Mouse (Mus musculus) regulatory T cell (primary cell): ENCODE data around the gene Plscr3.

ENCODE experiments used
- in situ Hi-C: fragments of 300-600 bp; cut with MboI, MseI; formaldehyde crosslinking; loops from one replicate; pipeline ENCODE4 v1.15.1; 2025; ENCODE audit warnings: high pct_unique_total_duplicates

Plscr3 gene

GRCm38 (mm10) chr11:69864138-69864860 is 18.1 kb downstream of the Plscr3 start:
- in situ Hi-C loops, result no loop called here

DNA sequence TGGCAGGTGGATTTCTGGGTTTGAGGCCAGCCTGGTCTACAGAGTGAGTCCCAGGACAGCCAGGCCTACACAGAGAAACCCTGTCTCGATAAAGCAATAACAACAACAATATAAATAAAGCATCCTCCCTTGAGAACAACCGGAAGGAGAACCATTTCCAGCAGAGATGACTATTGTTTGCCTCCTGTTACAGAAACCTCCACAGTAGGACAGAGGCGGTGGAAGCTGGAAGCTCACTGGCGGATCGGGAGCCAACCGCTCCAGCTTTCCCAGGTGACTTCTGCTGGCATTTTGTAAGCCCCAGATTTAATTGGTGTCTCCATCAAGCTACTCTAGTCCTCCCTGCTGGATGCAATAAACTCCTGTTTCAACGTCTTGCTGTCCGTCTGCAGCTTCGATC is 19.4 kb downstream of the Plscr3 start:
- in situ Hi-C loops, result no loop called here

DNA sequence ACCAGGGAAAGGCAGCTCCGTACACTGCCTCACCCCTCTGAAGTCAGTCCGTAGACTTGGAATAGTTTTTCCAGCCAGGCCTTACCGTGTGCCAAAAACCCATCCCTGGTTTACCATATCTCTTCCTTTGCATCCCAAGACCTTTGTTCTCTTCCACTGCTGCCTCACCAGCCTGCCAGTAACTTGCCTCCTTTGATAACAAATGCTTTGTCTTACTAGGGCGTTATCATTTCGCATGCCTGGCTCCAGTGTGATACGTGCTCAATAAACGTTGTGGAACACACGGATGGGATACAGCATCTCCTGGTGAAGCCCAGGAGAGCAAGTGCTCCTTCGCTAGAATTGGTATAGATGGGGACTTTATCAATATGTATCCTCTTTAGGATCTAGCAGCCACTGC is 21.2 kb downstream of the Plscr3 start:
- in situ Hi-C loops, result no loop called here

GRCm38 (mm10) chr11:69870289-69871069 is 24.3 kb downstream of the Plscr3 start:
- in situ Hi-C loops, result no loop called here

DNA sequence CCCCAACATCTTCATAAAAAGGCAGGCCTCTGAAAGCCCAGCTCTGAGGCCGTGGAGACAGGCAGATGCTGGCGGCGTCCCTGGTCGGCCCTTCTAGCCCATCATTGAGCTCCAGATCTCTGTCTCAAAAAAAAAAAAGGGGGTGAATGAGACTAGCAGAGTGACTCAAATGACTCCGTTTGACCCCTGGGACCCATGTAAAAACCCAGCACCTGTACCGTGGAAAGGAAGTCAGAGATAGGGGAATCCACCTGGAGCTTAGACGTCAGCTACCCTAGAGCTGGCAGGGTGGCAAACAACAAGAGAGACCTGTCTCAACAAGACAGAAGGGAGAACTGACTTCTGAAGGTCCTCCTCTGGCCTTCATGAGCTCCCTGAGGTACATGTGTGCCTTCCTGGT is 25.6 kb downstream of the Plscr3 start:
- in situ Hi-C loops, result no loop called here

GRCm38 (mm10) chr11:69872451-69872850 is 26.3 kb downstream of the Plscr3 start:
- in situ Hi-C loops, result no loop called here

GRCm38 (mm10) chr11:69876186-69876585 is 30.0 kb downstream of the Plscr3 start:
- in situ Hi-C loops, result no loop called here

DNA sequence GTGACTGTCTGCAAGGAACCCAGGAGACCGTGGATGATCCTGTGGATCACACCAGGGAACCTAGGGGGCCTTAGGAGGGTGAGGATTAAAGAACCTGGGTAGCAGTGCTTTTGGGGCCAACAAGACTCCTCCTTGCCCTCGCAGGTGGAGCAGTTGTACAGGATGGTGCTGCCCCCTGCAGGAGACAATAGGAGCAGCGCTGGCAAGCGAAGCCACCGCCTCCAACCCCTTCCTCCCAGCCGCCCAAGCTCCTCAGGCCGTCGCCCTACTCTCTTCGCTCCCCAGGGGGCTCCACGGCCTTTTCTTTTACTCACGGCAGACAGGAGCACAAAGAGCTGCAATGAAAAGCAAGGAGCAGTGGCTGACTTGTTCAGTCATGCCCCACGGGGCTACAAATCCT is 30.7 kb downstream of the Plscr3 start:
- in situ Hi-C loops, result no loop called here

GRCm38 (mm10) chr11:69877878-69878277 is 31.7 kb downstream of the Plscr3 start, which contains the start of gene Tmem95:
TSS of gene Tmem95 (minus strand) at chr11:69878018.
- in situ Hi-C loops, result no loop called here

DNA sequence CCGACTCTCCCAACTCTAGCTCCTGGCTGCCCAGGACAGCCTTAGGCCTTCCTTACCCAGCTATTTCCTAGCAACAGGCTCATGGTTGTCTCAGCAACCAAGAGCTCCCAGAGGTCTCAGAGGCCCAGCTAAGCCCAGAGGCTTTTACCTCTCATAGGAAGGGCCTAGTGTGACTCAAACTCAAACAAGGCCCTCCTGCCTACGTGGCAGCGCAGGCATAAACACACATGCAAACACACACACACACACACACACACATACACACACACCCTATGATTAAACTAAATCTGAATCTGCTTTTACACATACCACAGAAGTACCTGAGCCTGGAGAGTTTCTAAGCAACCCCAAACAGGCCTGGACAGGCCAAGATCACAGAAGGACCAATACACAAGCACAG is 32.2 kb downstream of the Plscr3 start:
- in situ Hi-C loops, result no loop called here

DNA sequence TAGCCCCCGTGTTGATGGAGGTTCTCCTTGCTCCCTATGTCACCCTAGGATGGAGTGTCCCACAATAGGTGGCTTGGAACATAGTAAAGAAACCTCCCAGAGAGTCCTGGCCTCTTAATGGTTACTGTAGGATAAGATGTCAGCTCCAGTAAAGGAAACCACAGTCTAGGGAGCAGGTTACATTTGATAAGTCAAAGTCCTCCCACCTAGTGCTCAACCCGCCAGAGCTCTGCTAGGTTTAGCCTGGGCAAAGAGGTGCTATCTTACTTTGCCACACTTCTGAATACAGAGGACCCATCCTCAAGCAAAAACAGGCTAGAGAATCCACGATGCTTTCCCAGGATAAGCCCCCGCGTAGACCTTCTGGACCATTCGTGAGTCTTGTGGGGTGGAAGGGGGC is 32.8 kb downstream of the Plscr3 start:
- in situ Hi-C loops, result no loop called here

GRCm38 (mm10) chr11:69879711-69880110 is 33.5 kb downstream of the Plscr3 start:
- in situ Hi-C loops, result no loop called here

DNA sequence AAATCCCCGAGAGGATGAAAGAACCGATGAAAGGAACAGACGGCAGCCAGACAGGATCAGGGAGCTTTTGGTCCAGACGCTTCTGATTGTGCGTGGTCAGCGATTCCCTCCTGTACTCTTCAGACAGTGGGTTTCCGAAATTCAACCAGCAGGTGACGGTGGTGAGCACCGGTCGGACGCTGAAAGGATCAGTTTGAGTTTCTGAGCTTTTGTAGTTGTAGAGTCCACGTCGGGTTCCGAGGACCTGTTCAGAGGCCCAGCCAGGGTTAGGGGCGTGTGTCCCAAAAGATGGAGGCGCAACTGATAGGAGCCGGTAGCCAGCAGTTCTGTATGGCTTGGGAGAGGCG is 34.3 kb downstream of the Plscr3 start:
- in situ Hi-C loops, result no loop called here

GRCm38 (mm10) chr11:69880853-69881603 is 34.9 kb downstream of the Plscr3 start, which contains the start of gene Kctd11:
TSS of gene Kctd11 (minus strand) at chr11:69881406.
- in situ Hi-C loops, result no loop called here

DNA sequence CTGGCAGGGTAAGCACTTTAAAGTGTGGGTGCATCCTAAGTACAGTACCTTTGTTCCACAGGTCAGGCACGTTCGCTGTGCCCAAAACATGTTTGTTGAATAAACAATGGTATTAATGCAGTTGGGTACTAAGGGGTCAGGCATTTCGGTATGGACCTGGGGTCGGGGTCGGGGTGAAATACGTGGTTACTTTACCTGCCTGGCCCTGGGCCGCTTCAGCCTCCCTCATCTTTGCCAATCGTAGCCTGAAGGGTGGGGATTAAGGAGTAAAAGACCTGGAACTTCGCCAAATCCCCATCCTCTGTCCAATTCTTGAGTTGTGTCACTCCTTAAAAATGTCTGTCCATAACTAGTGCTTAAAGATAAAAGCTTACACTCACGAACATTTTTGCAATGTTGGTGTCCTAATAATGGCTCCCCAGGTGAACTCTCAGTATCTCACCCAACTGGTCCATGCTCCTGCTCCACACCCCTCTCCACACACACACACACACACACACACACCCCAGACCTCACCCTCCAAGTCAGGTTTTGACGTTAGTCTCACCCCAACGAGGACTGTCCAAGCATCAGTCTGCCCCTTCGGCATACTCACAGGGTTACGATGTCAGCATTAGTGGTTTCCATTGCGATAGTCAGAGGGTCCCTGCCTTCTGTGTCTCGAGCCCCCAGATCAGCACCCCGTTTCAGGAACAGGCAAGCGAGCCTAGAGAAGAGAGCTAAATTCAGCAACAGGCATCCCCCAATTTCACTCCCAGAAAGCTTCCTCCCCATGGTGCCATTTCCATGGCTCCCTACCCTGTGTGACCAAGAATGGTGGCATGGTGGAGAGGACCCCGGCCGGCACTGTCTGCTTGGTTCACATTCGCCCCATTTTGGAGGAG is 35.9 kb downstream of the Plscr3 start:
- in situ Hi-C loops, result no loop called here

DNA sequence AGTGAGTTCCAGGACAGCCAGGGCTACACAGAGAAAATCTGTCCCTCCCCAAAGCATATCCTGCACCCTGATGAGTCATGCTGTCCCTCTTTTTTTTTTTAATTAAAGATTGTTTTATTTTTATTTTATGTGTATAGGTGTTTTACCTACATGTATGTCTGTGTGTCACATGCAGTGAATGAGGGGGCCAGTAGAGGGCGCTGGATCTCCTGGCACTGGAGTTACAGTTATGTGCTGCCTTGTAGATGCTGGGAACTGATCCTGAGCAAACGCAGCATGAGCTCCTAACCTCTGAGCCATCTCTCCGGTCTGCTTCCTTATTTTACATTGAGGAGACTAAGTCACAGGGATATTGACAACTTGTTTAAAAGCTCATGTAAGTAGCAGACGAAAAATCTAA is 36.9 kb downstream of the Plscr3 start:
- in situ Hi-C loops, result no loop called here

- in situ Hi-C loops, result no loop called here
Measured at GRCm38 (mm10) chr11:69883527-69884151, 37.5 kb downstream of the Plscr3 start.

GRCm38 (mm10) chr11:69884240-69884639 is 38.1 kb downstream of the Plscr3 start:
- in situ Hi-C loops, result no loop called here

- in situ Hi-C loops, result no loop called here
Measured at GRCm38 (mm10) chr11:69884663-69885062, 38.5 kb downstream of the Plscr3 start.

- in situ Hi-C loops, result no loop called here
Measured at GRCm38 (mm10) chr11:69886907-69887635, 40.9 kb downstream of the Plscr3 start.
